Mouse (Mus musculus): ENCODE data around the gene Gm9945.

The Gm9945 gene

DNA sequence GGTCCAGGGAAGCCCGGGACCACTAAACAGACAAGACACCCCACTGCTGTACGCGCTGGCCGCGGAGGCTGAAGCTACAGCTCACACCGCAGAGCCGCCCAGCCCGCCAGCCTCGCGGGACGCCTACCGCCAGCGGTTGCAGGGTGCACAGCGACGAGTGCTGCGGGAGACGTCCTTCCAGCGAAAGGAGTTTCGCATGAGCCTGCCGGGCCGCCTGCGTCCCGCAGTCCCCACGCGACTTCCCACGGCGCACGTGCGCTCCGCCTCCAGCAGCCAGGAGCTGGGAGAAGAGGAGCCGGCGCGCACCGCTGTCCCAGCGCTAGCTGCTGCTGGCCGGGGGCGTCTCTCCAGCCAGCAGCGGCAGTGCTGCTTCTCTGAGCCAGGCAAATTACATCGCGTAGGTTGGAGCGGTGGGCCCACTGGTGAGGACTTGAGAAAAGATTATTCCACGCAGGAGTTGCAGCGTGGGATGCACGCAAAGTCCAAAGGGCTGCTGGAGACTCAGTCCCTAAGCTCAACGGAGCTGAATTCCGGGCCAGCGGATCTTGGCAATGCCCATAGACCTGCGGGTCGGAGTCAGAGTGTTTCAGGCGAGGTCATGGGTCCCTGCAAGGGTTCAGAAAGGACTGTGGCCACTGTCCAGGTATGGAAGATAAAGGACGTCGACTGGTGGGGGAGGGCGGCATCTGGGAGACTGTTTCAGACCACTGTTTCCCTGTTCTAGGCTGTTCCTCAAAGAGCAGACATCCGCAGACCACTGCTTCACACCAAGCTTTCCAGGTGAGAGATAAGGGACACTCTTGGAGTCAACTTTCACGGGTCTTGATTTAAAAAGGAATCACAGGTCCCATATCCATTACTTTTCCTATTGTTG lies 16.2 kb upstream of the Gm9945 start:
- no peak for DNase-seq

DNA sequence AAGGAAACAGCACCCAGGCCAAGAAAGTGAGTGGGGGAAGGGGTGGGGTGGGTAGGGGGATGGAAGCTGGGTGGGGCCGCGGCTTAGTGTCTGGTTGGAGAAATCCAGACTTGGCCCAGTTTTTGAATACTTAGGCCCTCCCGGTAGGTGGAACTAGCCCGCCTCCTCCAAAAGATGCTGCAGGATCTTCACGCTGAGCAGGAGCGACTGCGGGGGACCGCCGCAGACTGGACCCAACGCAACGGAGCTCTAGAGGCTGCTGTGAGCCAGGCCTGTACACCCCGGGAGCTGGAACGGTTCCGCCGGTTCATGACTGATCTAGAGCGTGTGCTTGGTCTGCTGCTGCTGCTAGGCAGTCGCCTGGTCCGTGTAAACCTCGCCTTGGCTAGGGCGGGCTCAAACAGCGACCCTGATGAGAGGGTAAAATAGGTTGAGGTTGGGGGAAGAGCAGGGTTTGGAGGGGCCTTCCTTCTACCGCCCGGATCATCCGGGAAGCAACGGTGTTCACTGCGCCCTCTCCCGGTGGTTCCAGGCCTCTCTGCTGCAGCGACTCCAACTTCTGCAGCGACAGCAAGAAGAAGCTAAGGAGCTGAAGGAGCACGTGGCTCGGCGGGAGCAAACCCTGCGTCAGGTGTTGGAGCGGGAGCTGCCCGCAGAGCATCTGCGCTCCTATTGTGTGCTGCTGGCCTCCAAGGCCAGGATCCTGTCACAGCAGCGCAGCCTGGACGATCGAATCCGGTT lies 13.6 kb upstream of the Gm9945 start:
- DNase-seq = peak; percentile 49

DNA sequence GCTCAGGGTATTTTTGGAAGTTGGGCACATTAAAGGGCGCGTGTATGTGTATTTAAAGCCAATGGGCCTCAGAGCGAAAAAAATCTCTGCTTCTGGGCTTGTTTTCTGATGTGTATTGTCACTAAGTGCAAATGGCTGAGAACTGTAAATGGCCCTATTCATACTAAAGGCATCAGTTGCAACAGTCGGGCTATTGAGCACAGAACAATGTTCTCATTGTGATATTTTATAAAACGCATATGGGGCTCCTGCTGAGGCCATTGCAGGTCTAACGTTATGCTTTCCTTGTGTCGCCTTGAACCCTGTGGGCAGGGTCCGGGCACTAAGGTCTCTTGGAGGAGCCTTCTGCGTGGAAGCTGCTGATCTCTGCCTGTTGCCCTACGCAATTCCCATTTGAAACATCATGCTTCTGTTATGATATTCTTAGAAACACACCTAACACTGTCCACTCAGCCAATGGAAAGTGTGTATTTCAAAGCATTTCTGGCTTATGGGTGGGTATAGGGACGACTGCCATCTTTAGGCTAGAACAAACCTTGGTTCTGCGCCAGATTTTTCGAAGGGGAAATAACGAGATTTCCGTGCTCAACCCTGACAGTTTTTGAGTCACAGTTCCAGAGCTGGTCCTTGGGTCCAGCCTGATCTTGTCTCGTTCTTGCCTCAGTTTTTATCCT lies 10.5 kb upstream of the Gm9945 start:
- DNase-seq = no peak

DNA sequence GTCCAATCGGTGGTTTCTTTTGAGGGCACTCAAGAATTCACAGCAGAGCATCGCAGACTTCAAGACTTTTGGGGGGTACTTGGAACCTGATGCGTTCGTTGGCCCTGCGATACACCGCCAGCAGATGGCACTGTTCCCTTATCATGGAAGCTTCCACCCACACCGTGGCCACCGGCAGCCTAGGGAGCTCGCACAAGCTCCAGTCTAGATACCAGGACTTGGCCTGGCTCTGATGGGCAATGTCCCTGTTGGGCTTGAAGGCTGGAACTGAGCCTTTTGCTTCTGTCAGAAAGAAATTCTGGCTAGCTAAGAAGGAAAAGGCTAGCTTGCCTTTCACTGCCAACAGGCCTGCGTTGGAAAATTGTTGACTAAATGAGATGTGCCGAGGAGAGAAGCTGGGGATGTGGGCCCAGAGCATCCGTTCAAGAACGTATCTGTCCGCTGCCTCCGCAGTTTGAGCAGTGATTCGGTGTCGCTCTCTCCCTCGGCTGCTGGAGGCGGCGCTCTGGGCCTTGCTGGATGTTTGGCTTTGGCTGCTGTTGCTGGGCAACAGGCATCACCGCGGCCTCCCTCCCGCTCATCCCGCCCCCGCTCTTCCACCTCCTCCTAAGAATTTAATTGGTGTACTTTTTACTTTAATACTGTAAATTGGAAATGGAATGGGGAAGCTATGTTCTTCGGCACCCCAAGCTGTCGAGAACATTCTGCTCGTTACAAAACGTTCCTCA lies 9.8 kb upstream of the Gm9945 start, which contains the start of gene Gm9837:
TSS of gene Gm9837 (minus strand) at position 512 of the 728 bp plus-strand sequence.
- peak; percentile 83 for DNase-seq

DNA sequence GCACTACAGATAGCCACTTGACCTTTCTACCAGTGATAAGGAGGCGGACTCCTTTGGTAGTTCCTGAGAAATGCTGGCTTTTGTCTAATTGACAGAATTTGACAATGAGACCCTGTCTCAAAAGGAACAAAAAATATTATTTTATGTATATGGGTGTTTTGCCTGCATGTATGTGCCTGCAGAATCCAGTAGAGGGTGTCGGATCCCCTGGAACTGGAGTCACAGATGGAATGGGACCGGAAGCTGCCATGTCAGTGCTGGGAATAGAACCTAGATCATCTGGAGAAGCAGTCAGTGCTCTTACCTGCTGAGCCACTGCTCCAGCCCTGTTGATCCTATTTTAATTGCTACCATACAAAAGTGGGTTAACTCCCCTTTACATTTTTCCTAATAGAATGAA lies 7.3 kb upstream of the Gm9945 start:
- DNase-seq = no peak

DNA sequence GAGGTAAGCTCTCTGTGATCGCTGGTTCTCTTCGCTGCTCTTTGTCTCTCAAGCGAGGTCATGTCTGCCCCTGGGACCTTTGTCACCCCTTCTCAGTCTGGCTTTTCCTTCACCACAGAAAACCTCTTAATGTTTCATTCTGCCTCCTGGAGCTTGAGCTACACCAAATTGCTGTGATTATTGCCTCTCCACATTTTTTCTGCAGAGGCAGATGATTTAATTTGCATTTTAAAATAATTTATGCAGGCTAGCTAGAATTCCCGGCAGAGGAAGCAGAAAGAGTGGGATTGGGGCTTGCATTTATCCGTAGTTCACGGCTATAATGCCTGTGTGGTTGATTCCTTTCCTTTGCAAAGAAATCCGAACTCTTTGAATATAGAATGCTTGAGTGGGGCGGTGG lies 4.3 kb upstream of the Gm9945 start:
- no peak for DNase-seq

DNA sequence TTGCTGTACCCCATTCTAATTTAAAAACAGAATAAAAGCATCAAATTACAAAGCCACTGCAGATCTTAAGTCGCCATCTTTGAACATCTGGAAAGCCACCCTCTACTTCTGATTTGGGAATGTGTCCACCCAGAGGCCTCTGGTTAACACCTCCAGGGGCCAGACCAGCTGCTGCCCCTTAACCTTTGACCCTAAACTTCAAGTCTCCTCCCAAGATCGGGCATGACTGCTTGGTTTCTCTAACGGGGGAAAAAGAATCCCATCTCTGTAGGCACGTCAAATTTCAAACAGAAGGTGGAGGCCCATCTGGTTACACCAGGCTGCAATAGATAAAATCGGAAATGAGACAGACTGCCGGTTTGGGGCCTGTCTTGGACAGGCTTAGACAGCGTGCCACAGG lies 2.1 kb upstream of the Gm9945 start:
- DNase-seq = no peak

DNA sequence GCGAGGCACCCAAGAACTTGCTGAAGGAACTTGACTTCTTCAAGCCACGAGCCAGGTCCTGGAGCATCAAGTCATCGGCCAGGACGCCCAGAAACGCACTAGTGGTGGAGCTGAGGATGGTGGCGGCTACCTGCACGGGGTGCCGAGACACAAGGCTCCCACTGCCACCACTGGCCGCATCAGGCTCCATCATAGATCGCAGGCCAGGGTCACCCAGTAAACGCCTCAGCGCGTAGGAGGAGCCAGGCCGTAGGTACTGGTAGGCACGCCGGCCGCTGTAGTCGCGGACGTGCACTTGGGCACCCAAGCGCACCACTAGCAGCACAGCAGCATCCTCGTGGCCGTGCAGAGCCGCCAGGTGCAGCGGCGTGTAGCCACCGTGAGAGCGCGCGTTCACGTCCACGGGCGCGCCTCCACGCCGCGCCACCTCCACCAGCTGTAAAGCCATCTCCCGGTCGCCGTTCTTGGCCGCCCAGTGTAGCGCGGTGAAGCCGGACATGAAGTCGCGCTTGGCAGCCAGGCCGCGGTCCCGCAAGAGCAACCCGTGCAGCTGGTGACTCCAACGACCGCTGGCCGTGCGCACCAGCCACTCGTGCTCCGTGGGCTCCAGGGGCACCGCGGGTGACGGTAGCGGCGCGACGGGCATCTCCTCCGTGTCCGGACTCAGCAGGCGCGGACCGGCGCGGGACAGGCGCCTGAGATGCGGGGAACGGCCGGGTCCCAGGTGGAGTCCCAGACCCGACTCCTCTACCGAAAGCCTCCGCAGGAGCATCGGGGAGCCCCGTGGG lies 1.4 kb upstream of the Gm9945 start:
- no peak for DNase-seq

DNA sequence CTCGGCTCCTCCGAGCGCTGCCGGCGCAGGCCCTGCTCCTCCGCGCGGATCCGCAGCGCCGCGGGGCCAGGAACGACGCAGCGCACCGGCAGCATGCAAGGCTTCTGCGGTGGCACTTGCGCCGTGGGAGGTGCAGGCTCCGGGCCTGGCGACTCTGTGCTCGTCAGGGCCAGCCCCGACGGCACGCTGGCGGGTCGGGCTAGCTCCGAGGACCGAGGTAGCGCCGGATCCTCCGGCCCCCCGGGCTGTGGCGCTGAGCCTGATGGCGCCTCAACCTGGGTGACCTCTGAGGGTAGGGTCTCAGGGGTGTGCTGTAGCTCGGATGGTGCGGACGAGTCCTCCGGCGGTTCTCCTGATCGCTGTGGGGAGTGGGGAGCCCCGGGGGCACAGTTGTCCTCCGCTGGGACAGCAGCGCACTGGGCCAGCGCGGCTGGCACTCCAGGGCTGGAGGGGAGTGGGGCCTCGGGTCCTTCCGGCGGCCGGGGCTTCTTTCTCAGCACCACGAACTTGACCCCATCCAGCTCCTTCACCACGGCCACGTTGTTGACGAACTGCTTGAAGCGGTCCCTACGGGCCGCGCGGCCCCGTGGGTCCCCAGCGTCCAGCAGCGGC lies 689 bp upstream of the Gm9945 start:
- no peak for DNase-seq

DNA sequence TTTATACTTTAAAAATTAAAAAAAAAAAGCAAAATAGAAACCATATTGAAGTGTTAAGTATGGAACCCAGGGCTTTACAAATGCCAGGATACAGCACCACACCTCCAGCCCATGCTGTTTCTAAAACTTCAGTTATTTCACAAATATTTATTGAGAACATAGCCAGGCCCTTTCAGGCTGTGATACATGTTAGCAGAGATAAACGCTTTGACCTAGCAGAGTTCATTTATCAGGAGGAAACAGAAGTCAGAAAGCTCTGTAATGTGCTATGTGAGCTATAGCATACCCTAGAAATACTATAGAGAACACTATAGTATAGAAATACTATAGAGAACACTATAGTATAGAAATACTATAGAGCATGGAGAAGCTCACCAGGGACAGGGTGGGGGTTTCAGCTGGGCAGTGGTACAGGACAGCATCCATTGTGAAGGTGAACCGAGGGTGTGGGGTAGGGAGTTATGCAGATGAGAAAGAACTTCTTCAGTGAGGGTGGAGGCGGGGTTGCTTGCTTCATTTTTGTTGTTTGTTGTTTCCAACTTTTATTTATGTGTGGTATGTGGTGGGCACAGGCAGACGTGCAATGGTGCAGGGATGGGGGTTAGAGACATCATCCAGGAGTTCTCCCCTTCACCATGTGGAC lies 1.2 kb downstream of the Gm9945 start:
- DNase-seq = no peak

DNA sequence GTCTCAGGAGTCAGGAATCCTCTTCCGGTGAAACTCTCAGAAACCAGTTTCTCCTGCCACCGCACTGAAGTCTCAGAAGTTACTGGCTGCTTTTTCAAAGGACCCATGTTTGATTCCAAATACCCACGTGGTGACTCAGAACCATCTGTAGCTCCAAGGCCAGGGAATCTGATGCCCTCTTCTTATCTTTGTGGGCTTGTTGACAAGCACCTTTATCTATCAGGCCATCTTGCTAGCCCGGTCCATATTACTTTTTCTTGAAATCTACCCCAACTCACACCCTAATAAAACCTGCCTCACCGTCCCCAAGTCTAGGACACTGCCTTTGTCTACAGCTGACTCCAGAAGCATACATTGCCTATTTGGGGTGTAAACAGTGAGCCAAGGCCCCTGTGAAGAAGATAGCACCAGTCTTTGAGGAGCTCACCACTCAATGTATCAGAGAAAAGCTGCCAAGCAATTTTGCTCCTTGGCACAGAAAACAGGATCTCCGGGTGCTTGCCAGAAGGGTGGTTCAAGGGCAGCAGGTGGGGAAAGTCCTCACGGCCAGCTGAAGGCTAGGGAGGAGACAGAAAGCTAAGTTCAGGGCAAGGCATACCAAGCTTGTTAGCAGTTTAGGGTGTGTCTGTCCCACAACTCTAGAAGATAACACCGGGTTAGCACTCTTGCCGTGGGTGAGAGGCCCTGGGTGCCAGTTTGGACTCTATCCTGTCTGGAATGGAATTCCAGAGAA lies 3.4 kb downstream of the Gm9945 start:
- DNase-seq = no peak

DNA sequence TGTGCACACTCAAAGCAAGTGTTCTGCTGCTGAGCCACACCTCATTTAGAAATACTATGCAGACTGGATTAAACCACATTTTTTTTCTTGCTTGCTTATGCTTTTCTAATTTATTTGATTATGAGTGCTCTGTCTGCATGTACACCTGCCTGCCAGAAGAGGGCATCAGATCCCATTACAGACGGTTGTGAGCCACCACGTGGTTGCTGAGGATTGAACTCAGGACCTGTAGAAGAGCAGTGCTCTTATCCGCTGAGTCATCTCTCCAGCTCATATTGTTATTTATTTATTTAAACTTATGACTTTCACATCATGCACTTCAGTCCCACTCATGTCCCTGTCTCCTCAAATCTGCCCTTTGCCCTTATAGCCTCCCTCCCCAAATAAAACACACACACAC lies 5.8 kb downstream of the Gm9945 start:
- no peak for DNase-seq

DNA sequence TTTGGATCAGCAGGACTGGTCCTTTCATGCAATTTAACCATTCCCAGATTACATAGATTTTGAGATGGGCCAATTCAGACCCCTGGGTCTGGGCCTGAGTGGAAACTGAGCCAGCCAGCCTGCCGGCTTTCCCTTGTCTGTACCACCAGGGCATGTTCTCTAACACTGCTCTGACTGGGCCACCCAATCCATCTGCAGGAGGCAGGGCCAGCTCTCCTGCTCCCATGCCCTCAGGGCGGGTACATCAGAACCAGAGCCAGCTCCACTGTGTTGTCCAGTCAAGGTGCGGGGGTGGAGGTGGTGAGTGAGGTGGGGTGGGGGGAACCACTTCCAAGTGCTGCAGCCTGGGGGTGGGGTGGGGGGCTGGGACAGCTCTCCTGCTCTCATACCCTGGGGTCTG lies 6.4 kb downstream of the Gm9945 start:
- no peak for DNase-seq

DNA sequence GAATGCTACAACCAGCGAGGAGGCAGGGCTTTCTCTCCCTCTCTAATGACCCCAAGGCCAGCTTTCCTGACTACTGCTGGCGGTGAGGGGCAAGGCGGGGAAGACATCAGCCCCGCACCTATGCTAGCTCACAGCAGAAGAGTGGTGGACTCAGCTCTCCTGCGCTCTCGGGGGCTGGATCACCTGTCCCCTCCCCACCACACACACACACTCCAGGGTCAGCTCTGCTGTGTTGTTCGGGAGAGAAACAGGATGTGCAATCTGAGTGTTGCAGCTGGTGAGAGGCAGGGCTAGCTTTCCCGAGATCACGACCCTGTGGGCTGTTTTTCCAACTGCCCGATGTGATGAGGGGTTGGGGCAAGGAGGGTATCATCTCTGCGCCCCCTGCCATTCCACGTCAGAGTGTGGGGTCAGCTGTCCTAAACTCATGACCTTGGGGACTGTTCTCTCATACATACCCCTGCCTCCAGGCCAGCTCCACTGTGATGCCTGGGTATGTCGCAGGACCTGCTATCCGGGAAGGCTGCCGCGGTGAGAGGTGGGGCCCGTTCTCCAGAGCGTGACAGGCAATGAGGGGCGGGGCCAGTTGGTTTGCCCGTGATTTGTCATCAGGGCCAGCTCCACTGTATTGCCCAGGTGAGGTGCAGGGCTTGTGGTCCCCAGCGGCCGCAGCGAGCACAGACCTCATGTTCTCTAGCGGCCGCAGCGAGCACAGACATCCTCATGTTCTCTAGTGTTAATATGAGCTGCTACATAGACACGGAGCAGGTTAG lies 7.0 kb downstream of the Gm9945 start:
- no peak for DNase-seq

DNA sequence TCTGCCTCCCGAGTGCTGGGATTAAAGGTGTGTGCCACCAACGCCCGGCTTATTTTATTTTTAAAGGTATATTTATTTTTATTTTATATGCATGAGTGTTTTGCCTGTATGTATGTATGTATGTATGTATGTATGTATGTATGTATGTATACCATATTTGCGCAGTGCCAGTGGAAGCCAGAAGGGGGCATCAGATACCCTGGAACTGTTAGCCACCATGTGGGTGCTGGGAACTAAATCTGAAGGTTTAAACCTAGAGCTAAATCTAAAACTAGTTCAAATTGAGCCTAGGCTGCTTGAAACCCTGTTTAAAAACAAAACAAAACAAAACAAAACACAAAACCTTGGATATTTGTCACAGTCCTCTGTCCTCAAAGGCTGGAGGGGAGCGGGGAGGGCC lies 9.0 kb downstream of the Gm9945 start:
- no peak for DNase-seq

DNA sequence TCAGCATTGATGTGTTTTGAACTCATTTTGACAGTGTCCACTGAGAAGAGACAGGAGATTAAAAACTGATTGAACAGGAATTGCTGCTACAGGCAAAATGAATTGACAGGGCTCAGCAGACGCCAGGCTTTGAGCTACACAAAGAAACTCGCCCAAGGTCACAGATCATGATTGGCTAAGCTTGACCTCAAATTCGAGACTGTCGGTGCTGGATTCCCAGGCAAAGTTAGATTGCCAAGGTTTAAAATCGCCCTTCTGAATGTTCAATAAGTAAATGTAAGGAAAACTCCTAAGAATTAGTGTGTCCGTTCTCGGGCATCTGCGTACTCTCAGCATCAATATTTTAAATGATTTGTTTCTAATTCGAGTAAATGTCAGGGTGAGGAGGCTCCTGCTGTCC lies 9.5 kb downstream of the Gm9945 start:
- no peak for DNase-seq

DNA sequence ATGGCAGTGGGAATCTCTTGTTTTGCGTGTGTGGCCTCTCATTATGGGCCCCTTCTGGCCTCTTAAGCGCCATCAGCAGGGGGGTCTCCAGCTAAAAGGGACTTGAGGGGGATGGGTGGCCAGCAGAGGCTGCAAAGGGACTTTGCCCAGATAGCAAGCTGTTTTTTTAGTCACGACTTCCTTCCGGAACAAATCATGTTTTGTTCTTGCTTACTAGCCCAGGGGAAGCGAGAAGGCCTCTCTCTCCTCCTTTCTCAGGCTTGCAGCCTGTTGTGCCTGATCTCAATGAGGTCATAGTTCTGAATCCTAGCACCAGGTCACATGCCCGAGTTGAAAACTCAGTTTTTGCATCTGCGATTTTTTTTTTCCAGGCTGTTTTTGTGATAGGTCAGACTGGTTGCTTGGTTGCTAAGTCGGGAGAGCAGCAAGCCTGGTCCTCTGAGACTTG lies 12.0 kb downstream of the Gm9945 start:
- no peak for DNase-seq

DNA sequence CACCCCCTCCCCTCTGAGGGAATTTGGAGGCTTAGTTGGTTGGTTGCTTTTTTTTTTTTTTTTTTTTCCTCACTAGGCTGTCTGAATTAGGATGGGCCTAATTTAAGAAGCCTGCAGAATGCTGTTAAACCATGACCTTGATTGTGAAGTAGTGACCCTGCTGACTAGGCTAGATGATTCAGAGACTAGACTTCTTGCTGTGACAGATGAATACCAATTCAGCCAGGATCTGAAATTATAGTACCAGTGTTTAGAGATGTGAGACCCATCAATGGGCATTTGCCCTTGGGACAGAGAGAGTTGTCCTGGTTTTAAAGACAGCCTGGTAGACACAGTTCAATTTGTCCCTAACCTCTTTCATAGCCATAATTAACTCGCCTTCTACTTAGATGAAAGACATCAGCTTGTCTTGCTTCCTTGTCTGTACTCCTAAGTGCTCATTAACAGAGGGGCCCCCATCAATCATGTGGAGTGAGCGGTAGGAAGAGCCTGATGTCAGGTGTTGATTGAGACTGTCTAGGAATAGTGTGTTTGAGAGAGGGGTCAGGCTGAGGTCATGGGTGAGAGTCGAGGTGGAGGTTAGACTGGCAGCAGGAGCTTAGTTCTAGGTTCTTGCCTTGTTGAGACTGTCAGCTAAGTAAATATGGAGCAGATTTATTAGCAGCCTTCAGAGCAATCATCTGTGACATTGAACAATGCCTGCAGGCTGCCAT lies 13.4 kb downstream of the Gm9945 start:
- DNase-seq = no peak

DNA sequence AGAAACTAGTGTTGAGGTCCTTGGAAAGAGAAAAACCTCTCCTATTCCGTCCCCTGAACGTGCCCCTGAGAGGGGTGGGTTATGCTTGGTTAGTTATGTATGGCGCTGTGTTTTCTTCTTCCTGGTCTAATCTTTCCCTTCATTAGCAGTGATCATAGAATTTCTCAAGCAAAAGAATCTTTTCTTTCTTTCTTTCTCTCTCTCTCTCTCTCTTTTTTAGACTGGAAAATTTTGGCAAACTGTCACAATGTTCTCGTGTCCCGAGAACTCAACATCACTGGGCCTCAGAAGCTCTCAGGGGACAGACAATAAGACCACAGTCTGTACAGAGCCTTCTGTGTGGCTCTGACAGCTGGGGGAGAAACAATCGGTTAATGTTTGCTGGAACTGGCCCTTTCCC lies 15.5 kb downstream of the Gm9945 start:
- no peak for DNase-seq
